Mouse (Mus musculus) kidney, postnatal 0 days (tissue): ENCODE measurements around the gene Cbx3. TPM values are rescaled to one million over a fixed set of nuclear protein-coding genes. Genes with fewer than 3 reads are reported as not detected.

Experiments used
- ATAC-seq: fragments of 200-750 bp; cut with Nextera tagmentation; replicated peaks from 2 replicates; pipeline ENCODE4 v1.8.0; 2017; ENCODE audit warnings: low read depth, moderate number of reproducible peaks, moderate TSS enrichment, moderate library complexity; ENCODE audit not compliant: low FRiP score
- DNase-seq: peaks from one replicate; pipeline ENCODE4 v3.0.0-alpha.2; 2016; ENCODE audit warnings: low spot score
- H3K27ac ChIP-seq: fragments of 300-500 bp; sonication (generic); 2 replicates; pipeline ENCODE4 v1.5.1; 2014; ENCODE audit warnings: mild to moderate bottlenecking
- H3K27me3 ChIP-seq: fragments of 300-500 bp; sonication (generic); 2 replicates; pipeline ENCODE4 v1.6.1; 2014; ENCODE audit warnings: low read length, mixed read lengths; ENCODE audit not compliant: insufficient read depth
- H3K36me3 ChIP-seq: fragments of 300-500 bp; sonication (generic); 2 replicates; pipeline ENCODE4 v1.6.1; 2014; ENCODE audit warnings: low read length, mixed read lengths; ENCODE audit not compliant: insufficient read depth
- H3K4me1 ChIP-seq: fragments of 300-500 bp; sonication (generic); replicated peaks from 2 replicates; pipeline ENCODE4 v1.6.1; 2014; ENCODE audit warnings: antibody characterized with exemption, low read length, mixed read lengths; ENCODE audit not compliant: insufficient read depth
- H3K4me2 ChIP-seq: fragments of 300-500 bp; sonication (generic); 2 replicates; pipeline ENCODE4 v1.6.1; 2014; ENCODE audit warnings: mild to moderate bottlenecking, low read length, moderate library complexity, mixed read lengths
- H3K4me3 ChIP-seq: fragments of 300-500 bp; sonication (generic); replicated peaks from 2 replicates; pipeline ENCODE4 v1.5.1; 2014; ENCODE audit warnings: low read depth, low read length
- H3K9ac ChIP-seq: fragments of 300-500 bp; sonication (generic); 2 replicates; pipeline ENCODE4 v1.6.1; 2014; ENCODE audit warnings: low read depth, low read length
- H3K9me3 ChIP-seq: fragments of 300-500 bp; sonication (generic); replicated peaks from 2 replicates; pipeline ENCODE4 v1.6.1; 2016; ENCODE audit warnings: low read length, inconsistent platforms, mixed read lengths
- CTCF ChIP-seq: IDR thresholded peaks from 2 replicates; pipeline ENCODE4 v1.5.1; 2016; ENCODE audit warnings: antibody characterized with exemption, low read depth, mild to moderate bottlenecking, moderate library complexity
- WGBS: fragments of 180-500 bp; shearing (Covaris S2); extraction: QIAGEN DNeasy Blood & Tissue Kit; methylation state at CpG from one replicate; pipeline ENCODE4 v1.1.7; 2014; 5-methylcytosine and 5-hydroxymethylcytosine counted together
- polyA plus RNA-seq: library from polyadenylated mRNA; unstranded; fragments of >200 nt; fragmentation: Nextera tagmentation; extraction: Ambion mirVana; gene quantifications from 2 replicates; pipeline ENCODE4 v1.2.1, GENCODE M21; 2015

Cbx3 gene
- polyA plus RNA-seq, 1 experiment from 2014 or later = 447 TPM

- TF ChIP-seq CTCF = no peak
- H3K4me2 ChIP-seq = no peak overlapping the region
- H3K4me1 ChIP-seq = 0 out of 2 replicates have a peak, but pooled peaks cover 4% of the 10 kb centered on the region
- ATAC-seq = no peak
- no peaks in the 10 kb centered on the region for H3K9me3 ChIP-seq
- no peak overlapping the region for H3K9ac ChIP-seq
- H3K4me3 ChIP-seq = no peak overlapping the region
- WGBS = 63% methylated on average over 4 of the region's 4 CpGs
- DNase-seq = no peak
- H3K36me3 ChIP-seq = no peaks in the 10 kb centered on the region
- no peak overlapping the region for H3K27ac ChIP-seq
- H3K27me3 ChIP-seq = 0 out of 2 replicates have a peak, but pooled peaks cover under 1% of the 10 kb centered on the region
Observed at GRCm38 (mm10) chr6:51437665-51438064, 32.5 kb upstream of the Cbx3 start.

- TF ChIP-seq CTCF = no peak
- H3K9ac ChIP-seq = no peak overlapping the region
- no peak overlapping the region for H3K4me3 ChIP-seq
- H3K27me3 ChIP-seq = no peaks in the 10 kb centered on the region
- H3K4me1 ChIP-seq = no peaks in the 10 kb centered on the region
- ATAC-seq (no peak), DNase-seq (no peak)
- WGBS = 90% methylated on average over 9 of the region's 9 CpGs
- H3K9me3 ChIP-seq = no peaks in the 10 kb centered on the region
- no peak overlapping the region for H3K4me2 ChIP-seq
- no peak overlapping the region for H3K27ac ChIP-seq
- no peaks in the 10 kb centered on the region for H3K36me3 ChIP-seq
Observed at GRCm38 (mm10) chr6:51438826-51439330, 31.3 kb upstream of the Cbx3 start.

GRCm38 (mm10) chr6:51442191-51442835 is 27.8 kb upstream of the Cbx3 start:
- TF ChIP-seq CTCF = peak; percentile 24; the same call in 1 of the 2 replicates
- Histone ChIP-seq H3K4me3 (no peak overlapping the region), H3K4me2 (no peak overlapping the region), H3K9me3 (no peaks in the 10 kb centered on the region), H3K9ac (no peak overlapping the region), H3K27ac (no peak overlapping the region), H3K27me3 (no peaks in the 10 kb centered on the region), H3K4me1 (no peaks in the 10 kb centered on the region), H3K36me3 (no peaks in the 10 kb centered on the region)
- ATAC-seq (no peak), DNase-seq (no peak)
- 57% methylated on average over 9 of the region's 9 CpGs for WGBS

GRCm38 (mm10) chr6:51452927-51453503 is 17.1 kb upstream of the Cbx3 start:
- no peak overlapping the region for H3K4me2 ChIP-seq
- H3K27me3 ChIP-seq = no peaks in the 10 kb centered on the region
- ATAC-seq = peak; percentile 34; the same call in 1 of the 2 replicates
- H3K27ac ChIP-seq = no peak overlapping the region
- WGBS = 27% methylated on average over 7 of the region's 7 CpGs
- H3K4me1 ChIP-seq = no peaks in the 10 kb centered on the region
- H3K9me3 ChIP-seq = no peaks in the 10 kb centered on the region
- no peaks in the 10 kb centered on the region for H3K36me3 ChIP-seq
- H3K4me3 ChIP-seq = no peak overlapping the region
- no peak for DNase-seq
- H3K9ac ChIP-seq = no peak overlapping the region
- no peak; the same call in 1 of the 2 replicates for TF ChIP-seq CTCF

GRCm38 (mm10) chr6:51454949-51455348 is 15.2 kb upstream of the Cbx3 start:
- Histone ChIP-seq H3K4me2 (no peak overlapping the region), H3K36me3 (0 out of 2 replicates have a peak, but pooled peaks cover 5% of the 10 kb centered on the region), H3K4me1 (no peaks in the 10 kb centered on the region), H3K9ac (no peak overlapping the region), H3K27ac (no peak overlapping the region), H3K4me3 (no peak overlapping the region), H3K9me3 (no peaks in the 10 kb centered on the region), H3K27me3 (no peaks in the 10 kb centered on the region)
- 50% methylated on average over 3 of the region's 3 CpGs for WGBS
- DNase-seq = no peak
- TF ChIP-seq CTCF = no peak
- no peak for ATAC-seq

- no peak for ATAC-seq
- WGBS = 67% methylated on average over 1 of the region's 1 CpGs
- no peak overlapping the region for H3K9ac ChIP-seq
- no peaks in the 10 kb centered on the region for H3K27me3 ChIP-seq
- no peak overlapping the region for H3K4me3 ChIP-seq
- no peak for TF ChIP-seq CTCF
- no peak for DNase-seq
- H3K4me2 ChIP-seq = no peak overlapping the region
- peaks cover 13% of the 10 kb centered on the region; the same call in 1 of the 2 replicates for H3K36me3 ChIP-seq
- no peaks in the 10 kb centered on the region for H3K9me3 ChIP-seq
- no peaks in the 10 kb centered on the region for H3K4me1 ChIP-seq
- no peak overlapping the region for H3K27ac ChIP-seq
Observed at GRCm38 (mm10) chr6:51456198-51456597, 14.0 kb upstream of the Cbx3 start.
